Mouse (Mus musculus): Measurements from ENCODE around the gene Rabep1. TPM values are rescaled to one million over a fixed set of nuclear protein-coding genes. Genes with fewer than 3 reads are reported as not detected.

Gene Rabep1
- polyA plus RNA-seq, 1 experiment from 2014 or later, result 46.3 TPM

- WGBS, result 74% methylated on average over 13 of the region's 13 CpGs
- no peak overlapping the region for H3K27ac ChIP-seq
These were observed 32.9 kb upstream of the Rabep1 start for GRCm38 (mm10) chr11:70811471-70812240.

GRCm38 (mm10) chr11:70812365-70812764 is 32.2 kb upstream of the Rabep1 start, which contains the start of gene Scimp:
Scimp (minus strand) TSS chr11:70812586.
- no peak for ATAC-seq (ENCODE audit: insufficient number of reproducible peaks, insufficient read depth, low FRiP score, low TSS enrichment, low read depth)
- no peaks in the 10 kb centered on the region for H3K27me3 ChIP-seq
- no peak within 1 kb of the TSS for H3K4me3 ChIP-seq
- H3K36me3 ChIP-seq, result no peaks in the 10 kb centered on the region
- 78% methylated on average over 7 of the region's 7 CpGs for WGBS
- H3K9me3 ChIP-seq, result no peaks in the 10 kb centered on the region
- no peaks in the 10 kb centered on the region for H3K4me1 ChIP-seq
- no peak within 1 kb of the TSS for H3K9ac ChIP-seq
- no peak within 1 kb of the TSS for H3K4me2 ChIP-seq
- no peak within 1 kb of the TSS for H3K27ac ChIP-seq

More at GRCm38 (mm10) chr11:70811471-70812240, 32.9 kb upstream of the Rabep1 start:
- Histone ChIP-seq H3K27me3 (no peaks in the 10 kb centered on the region), H3K9ac (no peak overlapping the region), H3K4me1 (no peaks in the 10 kb centered on the region), H3K36me3 (no peaks in the 10 kb centered on the region), H3K4me3 (no peak overlapping the region), H3K4me2 (no peak overlapping the region), H3K9me3 (no peaks in the 10 kb centered on the region)
- ATAC-seq (ENCODE audit: insufficient number of reproducible peaks, insufficient read depth, low FRiP score, low TSS enrichment, low read depth), result no peak

- no peak overlapping the region for H3K4me2 ChIP-seq
- H3K9ac ChIP-seq, result no peak overlapping the region
- H3K4me3 ChIP-seq, result no peak overlapping the region
- ATAC-seq (ENCODE audit: insufficient number of reproducible peaks, insufficient read depth, low FRiP score, low TSS enrichment, low read depth), result no peak
- H3K27ac ChIP-seq, result no peak overlapping the region
- no peaks in the 10 kb centered on the region for H3K4me1 ChIP-seq
- no peaks in the 10 kb centered on the region for H3K36me3 ChIP-seq
- 80% methylated on average over 8 of the region's 8 CpGs for WGBS
- no peaks in the 10 kb centered on the region for H3K9me3 ChIP-seq
- H3K27me3 ChIP-seq, result no peaks in the 10 kb centered on the region
These were observed 29.5 kb upstream of the Rabep1 start for GRCm38 (mm10) chr11:70815071-70815470.

- no peaks in the 10 kb centered on the region for H3K36me3 ChIP-seq
- H3K27me3 ChIP-seq, result no peaks in the 10 kb centered on the region
- H3K4me3 ChIP-seq, result no peak overlapping the region
- no peak for ATAC-seq (ENCODE audit: insufficient number of reproducible peaks, insufficient read depth, low FRiP score, low TSS enrichment, low read depth)
- no peak overlapping the region for H3K9ac ChIP-seq
- no peak overlapping the region for H3K27ac ChIP-seq
- H3K4me2 ChIP-seq, result no peak overlapping the region
- no peaks in the 10 kb centered on the region for H3K9me3 ChIP-seq
- WGBS, result 26% methylated on average over 6 of the region's 6 CpGs
- no peaks in the 10 kb centered on the region for H3K4me1 ChIP-seq
These were observed 29.0 kb upstream of the Rabep1 start for GRCm38 (mm10) chr11:70815498-70816078.

GRCm38 (mm10) chr11:70816770-70817169 is 27.8 kb upstream of the Rabep1 start:
- H3K9me3 ChIP-seq, result no peaks in the 10 kb centered on the region
- 75% methylated on average over 4 of the region's 4 CpGs for WGBS
- no peak overlapping the region for H3K9ac ChIP-seq
- H3K4me2 ChIP-seq, result no peak overlapping the region
- no peak for ATAC-seq (ENCODE audit: insufficient number of reproducible peaks, insufficient read depth, low FRiP score, low TSS enrichment, low read depth)
- no peaks in the 10 kb centered on the region for H3K36me3 ChIP-seq
- H3K4me3 ChIP-seq, result no peak overlapping the region
- H3K27me3 ChIP-seq, result no peaks in the 10 kb centered on the region
- H3K27ac ChIP-seq, result no peak overlapping the region
- peaks cover under 1% of the 10 kb centered on the region; the same call in 1 of the 2 replicates for H3K4me1 ChIP-seq

- WGBS, result 75% methylated on average over 8 of the region's 8 CpGs
- Histone ChIP-seq H3K27ac (no peak overlapping the region), H3K9me3 (no peaks in the 10 kb centered on the region), H3K27me3 (no peaks in the 10 kb centered on the region), H3K4me2 (no peak overlapping the region), H3K4me1 (peaks cover 6% of the 10 kb centered on the region; the same call in 1 of the 2 replicates), H3K9ac (no peak overlapping the region), H3K36me3 (no peaks in the 10 kb centered on the region), H3K4me3 (no peak overlapping the region)
- no peak for ATAC-seq (ENCODE audit: insufficient number of reproducible peaks, insufficient read depth, low FRiP score, low TSS enrichment, low read depth)
These were observed 24.5 kb upstream of the Rabep1 start for GRCm38 (mm10) chr11:70820120-70820519.

- Histone ChIP-seq H3K9me3 (no peaks in the 10 kb centered on the region), H3K4me1 (peaks cover 6% of the 10 kb centered on the region; the same call in 1 of the 2 replicates), H3K4me2 (no peak overlapping the region), H3K36me3 (no peaks in the 10 kb centered on the region), H3K27ac (no peak overlapping the region), H3K9ac (no peak overlapping the region), H3K4me3 (no peak overlapping the region), H3K27me3 (no peaks in the 10 kb centered on the region)
- 42% methylated on average over 17 of the region's 17 CpGs for WGBS
- no peak for ATAC-seq (ENCODE audit: insufficient number of reproducible peaks, insufficient read depth, low FRiP score, low TSS enrichment, low read depth)
These were observed 22.6 kb upstream of the Rabep1 start for GRCm38 (mm10) chr11:70821728-70822591.

- Histone ChIP-seq H3K27ac (no peak overlapping the region), H3K9ac (no peak overlapping the region), H3K9me3 (no peaks in the 10 kb centered on the region), H3K4me1 (peaks cover 6% of the 10 kb centered on the region; the same call in 1 of the 2 replicates), H3K4me3 (no peak overlapping the region), H3K4me2 (no peak overlapping the region), H3K27me3 (no peaks in the 10 kb centered on the region), H3K36me3 (no peaks in the 10 kb centered on the region)
- ATAC-seq (ENCODE audit: insufficient number of reproducible peaks, insufficient read depth, low FRiP score, low TSS enrichment, low read depth), result no peak
- WGBS, result 86% methylated on average over 2 of the region's 2 CpGs
These were observed 18.4 kb upstream of the Rabep1 start for GRCm38 (mm10) chr11:70826207-70826606.

GRCm38 (mm10) chr11:70828975-70829615 is 15.5 kb upstream of the Rabep1 start:
- no peak for ATAC-seq (ENCODE audit: insufficient number of reproducible peaks, insufficient read depth, low FRiP score, low TSS enrichment, low read depth)
- no peaks in the 10 kb centered on the region for H3K27me3 ChIP-seq
- no peak overlapping the region for H3K27ac ChIP-seq
- 47% methylated on average over 11 of the region's 11 CpGs for WGBS
- no peak overlapping the region for H3K4me2 ChIP-seq
- no peak overlapping the region for H3K9ac ChIP-seq
- no peak overlapping the region for H3K4me3 ChIP-seq
- H3K36me3 ChIP-seq, result no peaks in the 10 kb centered on the region
- no peaks in the 10 kb centered on the region for H3K9me3 ChIP-seq
- no peaks in the 10 kb centered on the region for H3K4me1 ChIP-seq

GRCm38 (mm10) chr11:70831201-70831600 is 13.4 kb upstream of the Rabep1 start:
- H3K9me3 ChIP-seq, result no peaks in the 10 kb centered on the region
- no peak overlapping the region for H3K27ac ChIP-seq
- 50% methylated on average over 3 of the region's 3 CpGs for WGBS
- no peak for ATAC-seq (ENCODE audit: insufficient number of reproducible peaks, insufficient read depth, low FRiP score, low TSS enrichment, low read depth)
- no peaks in the 10 kb centered on the region for H3K4me1 ChIP-seq
- no peak overlapping the region for H3K4me2 ChIP-seq
- H3K9ac ChIP-seq, result no peak overlapping the region
- no peak overlapping the region for H3K4me3 ChIP-seq
- H3K27me3 ChIP-seq, result no peaks in the 10 kb centered on the region
- no peaks in the 10 kb centered on the region for H3K36me3 ChIP-seq

- Histone ChIP-seq H3K4me1 (no peaks in the 10 kb centered on the region), H3K27me3 (no peaks in the 10 kb centered on the region), H3K27ac (no peak overlapping the region), H3K4me2 (no peak overlapping the region), H3K36me3 (no peaks in the 10 kb centered on the region), H3K9ac (no peak overlapping the region), H3K4me3 (no peak overlapping the region), H3K9me3 (no peaks in the 10 kb centered on the region)
- no peak for ATAC-seq (ENCODE audit: insufficient number of reproducible peaks, insufficient read depth, low FRiP score, low TSS enrichment, low read depth)
These were observed 11.2 kb upstream of the Rabep1 start for GRCm38 (mm10) chr11:70833408-70833807.
